Mouse (Mus musculus): Measurements from ENCODE around the gene Scgb1a1. TPM values are rescaled to one million over a fixed set of nuclear protein-coding genes. Genes with fewer than 3 reads are reported as not detected.
"Not testable (repeated sequence)": the region's sequence is repeated elsewhere in the genome, so short reads cannot be mapped to it uniquely, and the experiment has no call there.

Gene Scgb1a1
- polyA plus RNA-seq, 1 experiment from 2014 or later: 1.4 TPM

- Histone ChIP-seq H3K4me1 (peaks cover 6% of the 10 kb centered on the region), H3K4me2 (replicated peaks) (no peak overlapping the region), H3K9ac (no peak overlapping the region), H3K4me3 (replicated peaks) (no peak overlapping the region), H3K27me3 (no peaks in the 10 kb centered on the region), H3K27ac (replicated peaks) (no peak overlapping the region), H3K36me3 (no peaks in the 10 kb centered on the region), H3K9me3 (replicated peaks) (no peaks in the 10 kb centered on the region)
- no peak for ATAC-seq (ENCODE audit: insufficient number of reproducible peaks, low FRiP score, low TSS enrichment, low read depth)
- WGBS: 83% methylated on average over 8 of the region's 8 CpGs
Observed at GRCm38 (mm10) chr19:9099751-9100150, 12.0 kb upstream of the Scgb1a1 start.

- H3K36me3 ChIP-seq: no peaks in the 10 kb centered on the region
- no peaks in the 10 kb centered on the region for H3K4me1 ChIP-seq
- no peaks in the 10 kb centered on the region for H3K9me3 ChIP-seq (replicated peaks)
- no peak overlapping the region for H3K4me2 ChIP-seq (replicated peaks)
- H3K27me3 ChIP-seq: no peaks in the 10 kb centered on the region
- 84% methylated on average over 13 of the region's 13 CpGs for WGBS
- no peak overlapping the region for H3K9ac ChIP-seq
- H3K4me3 ChIP-seq (replicated peaks): no peak overlapping the region
- no peak for ATAC-seq (ENCODE audit: insufficient number of reproducible peaks, low FRiP score, low TSS enrichment, low read depth)
- H3K27ac ChIP-seq (replicated peaks): no peak overlapping the region
Observed at GRCm38 (mm10) chr19:9097441-9097840, 9.7 kb upstream of the Scgb1a1 start.

DNA sequence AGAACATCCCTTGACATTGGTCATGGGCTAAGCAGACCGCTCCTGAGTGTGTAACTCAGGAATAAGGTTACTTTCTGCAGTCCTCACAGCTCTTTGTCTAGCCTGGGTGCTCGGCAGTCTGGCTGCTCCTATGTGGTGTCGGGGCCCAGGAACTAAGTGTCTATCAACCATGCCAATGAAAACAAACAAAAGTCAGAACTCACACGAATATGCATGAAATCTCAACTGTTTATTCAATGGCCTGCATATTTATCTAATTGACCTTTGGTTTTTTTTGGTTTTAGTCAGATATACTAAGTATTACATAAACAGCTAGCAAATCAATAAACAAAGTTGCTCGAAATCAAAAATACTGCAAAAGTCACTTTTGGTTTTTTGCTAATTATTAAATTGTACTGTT is 7.4 kb upstream of the Scgb1a1 start:
- no peaks in the 10 kb centered on the region for H3K9me3 ChIP-seq (replicated peaks)
- no peak overlapping the region for H3K27ac ChIP-seq (replicated peaks)
- ATAC-seq (ENCODE audit: insufficient number of reproducible peaks, low FRiP score, low TSS enrichment, low read depth): no peak
- no peaks in the 10 kb centered on the region for H3K36me3 ChIP-seq
- H3K4me1 ChIP-seq: no peaks in the 10 kb centered on the region
- WGBS: 71% methylated on average over 5 of the region's 5 CpGs
- no peak overlapping the region for H3K4me2 ChIP-seq (replicated peaks)
- H3K27me3 ChIP-seq: no peaks in the 10 kb centered on the region
- H3K9ac ChIP-seq: no peak overlapping the region
- no peak overlapping the region for H3K4me3 ChIP-seq (replicated peaks)

- Histone ChIP-seq H3K27me3 (no peaks in the 10 kb centered on the region), H3K36me3 (no peaks in the 10 kb centered on the region), H3K4me3 (replicated peaks) (no peak overlapping the region), H3K9ac (no peak overlapping the region), H3K27ac (replicated peaks) (no peak overlapping the region), H3K4me2 (replicated peaks) (no peak overlapping the region), H3K9me3 (replicated peaks) (no peaks in the 10 kb centered on the region), H3K4me1 (no peaks in the 10 kb centered on the region)
- WGBS: 40% methylated on average over 2 of the region's 2 CpGs
- no peak for ATAC-seq (ENCODE audit: insufficient number of reproducible peaks, low FRiP score, low TSS enrichment, low read depth)
Observed at GRCm38 (mm10) chr19:9090709-9091108, 3.0 kb upstream of the Scgb1a1 start.

GRCm38 (mm10) chr19:9090191-9090590 is 2.4 kb upstream of the Scgb1a1 start:
- H3K4me1 ChIP-seq: no peaks in the 10 kb centered on the region
- no peak overlapping the region for H3K9ac ChIP-seq
- H3K4me3 ChIP-seq (replicated peaks): no peak overlapping the region
- no peak overlapping the region for H3K27ac ChIP-seq (replicated peaks)
- WGBS: 63% methylated on average over 4 of the region's 4 CpGs
- no peak for ATAC-seq (ENCODE audit: insufficient number of reproducible peaks, low FRiP score, low TSS enrichment, low read depth)
- H3K4me2 ChIP-seq (replicated peaks): no peak overlapping the region
- H3K27me3 ChIP-seq: no peaks in the 10 kb centered on the region
- H3K9me3 ChIP-seq (replicated peaks): no peaks in the 10 kb centered on the region
- H3K36me3 ChIP-seq: no peaks in the 10 kb centered on the region

GRCm38 (mm10) chr19:9083892-9084291 is 3.9 kb downstream of the Scgb1a1 start:
- not testable (repeated sequence) for H3K27ac ChIP-seq (replicated peaks); H3K36me3 ChIP-seq; H3K9me3 ChIP-seq (replicated peaks); ATAC-seq (ENCODE audit: insufficient number of reproducible peaks, low FRiP score, low TSS enrichment, low read depth); H3K4me3 ChIP-seq (replicated peaks); H3K4me2 ChIP-seq (replicated peaks); H3K9ac ChIP-seq; H3K27me3 ChIP-seq
- H3K4me1 ChIP-seq: peaks cover 21% of the 10 kb centered on the region
- WGBS: 76% methylated on average over 2 of the region's 2 CpGs

- Histone ChIP-seq H3K4me2 (replicated peaks) (no peak overlapping the region; the same call in 1 of the 2 replicates), H3K9me3 (replicated peaks) (no peaks in the 10 kb centered on the region), H3K9ac (0 out of 2 replicates have a peak overlapping the region, but pooled peaks have one; percentile 1), H3K27ac (replicated peaks) (no peak overlapping the region), H3K27me3 (no peaks in the 10 kb centered on the region), H3K36me3 (no peaks in the 10 kb centered on the region), H3K4me3 (replicated peaks) (no peak overlapping the region; the same call in 1 of the 2 replicates), H3K4me1 (peaks cover 21% of the 10 kb centered on the region)
- 80% methylated on average over 2 of the region's 2 CpGs for WGBS
- no peak for ATAC-seq (ENCODE audit: insufficient number of reproducible peaks, low FRiP score, low TSS enrichment, low read depth)
Observed at GRCm38 (mm10) chr19:9083010-9083355, 4.8 kb downstream of the Scgb1a1 start.

GRCm38 (mm10) chr19:9082191-9083009 is 5.4 kb downstream of the Scgb1a1 start:
- H3K27me3 ChIP-seq: no peaks in the 10 kb centered on the region
- peaks cover 21% of the 10 kb centered on the region for H3K4me1 ChIP-seq
- H3K9ac ChIP-seq: 0 out of 2 replicates have a peak overlapping the region, but pooled peaks have one; percentile 1
- peak overlapping the region; percentile 36 for H3K4me2 ChIP-seq (replicated peaks)
- peak overlapping the region; percentile 15; the same call in 1 of the 2 replicates for H3K4me3 ChIP-seq (replicated peaks)
- peak; percentile 91 for ATAC-seq (ENCODE audit: insufficient number of reproducible peaks, low FRiP score, low TSS enrichment, low read depth)
- no peaks in the 10 kb centered on the region for H3K36me3 ChIP-seq
- 16% methylated on average over 23 of the region's 23 CpGs for WGBS
- H3K9me3 ChIP-seq (replicated peaks): no peaks in the 10 kb centered on the region
- H3K27ac ChIP-seq (replicated peaks): 0 out of 2 replicates have a peak overlapping the region, but pooled peaks have one; percentile 31

DNA sequence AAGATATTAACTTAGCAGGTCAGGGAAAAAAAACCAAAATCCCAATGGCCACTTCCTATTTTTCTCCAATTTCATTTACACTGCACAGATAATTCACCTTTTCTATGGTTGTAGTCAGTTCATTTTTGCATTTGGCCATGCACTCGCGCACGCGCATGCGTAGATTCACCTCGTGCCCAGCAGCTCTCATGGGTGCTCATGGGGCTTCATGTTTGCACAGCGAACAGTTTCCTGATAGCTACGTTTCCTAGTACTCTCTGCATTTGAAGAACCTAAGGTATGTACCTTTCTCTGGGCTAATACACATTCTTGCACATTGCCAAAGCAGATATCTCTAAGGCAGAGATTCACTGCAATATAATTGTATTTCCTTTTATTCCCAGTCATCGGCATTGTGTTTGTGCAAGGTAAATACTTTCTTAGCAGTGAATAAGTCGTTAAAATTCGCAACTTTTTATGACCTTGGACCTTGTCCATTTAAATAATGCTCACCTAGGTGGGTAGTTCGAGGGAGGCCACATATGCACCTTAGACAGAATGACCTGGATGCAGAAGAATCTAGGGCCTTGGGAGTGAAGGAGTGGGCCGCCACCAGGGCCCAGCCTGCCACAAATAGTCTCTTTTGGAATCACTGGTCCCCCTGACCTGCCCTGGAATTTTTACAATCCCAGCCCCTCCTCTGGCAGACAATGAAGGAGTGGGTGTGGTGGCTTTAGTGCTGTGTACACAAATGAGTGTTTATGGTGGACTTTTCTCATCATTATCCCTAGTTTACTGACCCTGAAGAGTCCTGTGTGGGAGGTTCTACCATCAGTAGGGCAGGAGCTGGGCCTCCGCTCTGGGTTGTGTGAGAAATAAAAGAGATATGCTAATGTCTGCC is 6.2 kb downstream of the Scgb1a1 start:
- H3K4me1 ChIP-seq: peaks cover 21% of the 10 kb centered on the region
- no peak overlapping the region for H3K9ac ChIP-seq
- WGBS: 88% methylated on average over 14 of the region's 14 CpGs
- H3K27me3 ChIP-seq: no peaks in the 10 kb centered on the region
- H3K27ac ChIP-seq (replicated peaks): no peak overlapping the region
- no peaks in the 10 kb centered on the region for H3K9me3 ChIP-seq (replicated peaks)
- no peak overlapping the region for H3K4me2 ChIP-seq (replicated peaks)
- H3K36me3 ChIP-seq: no peaks in the 10 kb centered on the region
- H3K4me3 ChIP-seq (replicated peaks): no peak overlapping the region
- ATAC-seq (ENCODE audit: insufficient number of reproducible peaks, low FRiP score, low TSS enrichment, low read depth): no peak

GRCm38 (mm10) chr19:9079916-9080315 is 7.8 kb downstream of the Scgb1a1 start:
- Histone ChIP-seq H3K4me1 (peaks cover 21% of the 10 kb centered on the region), H3K4me2 (replicated peaks) (no peak overlapping the region), H3K9me3 (replicated peaks) (no peaks in the 10 kb centered on the region), H3K9ac (no peak overlapping the region), H3K27ac (replicated peaks) (no peak overlapping the region; the same call in 1 of the 2 replicates), H3K36me3 (no peaks in the 10 kb centered on the region), H3K4me3 (replicated peaks) (no peak overlapping the region), H3K27me3 (no peaks in the 10 kb centered on the region)
- ATAC-seq (ENCODE audit: insufficient number of reproducible peaks, low FRiP score, low TSS enrichment, low read depth): no peak
- 13% methylated on average over 7 of the region's 7 CpGs for WGBS

GRCm38 (mm10) chr19:9076982-9077660 is 10.6 kb downstream of the Scgb1a1 start:
- no peak for ATAC-seq (ENCODE audit: insufficient number of reproducible peaks, low FRiP score, low TSS enrichment, low read depth)
- Histone ChIP-seq H3K27me3 (no peaks in the 10 kb centered on the region), H3K4me2 (replicated peaks) (no peak overlapping the region), H3K4me3 (replicated peaks) (no peak overlapping the region), H3K9me3 (replicated peaks) (no peaks in the 10 kb centered on the region), H3K27ac (replicated peaks) (no peak overlapping the region), H3K36me3 (no peaks in the 10 kb centered on the region), H3K4me1 (peaks cover 30% of the 10 kb centered on the region), H3K9ac (no peak overlapping the region)
- 50% methylated on average over 4 of the region's 4 CpGs for WGBS
